Mouse (Mus musculus): ENCODE data around the gene Fchsd2. TPM values are rescaled to one million over a fixed set of nuclear protein-coding genes. Genes with fewer than 3 reads are reported as not detected.

Gene Fchsd2
- polyA plus RNA-seq, 2 experiments, result 3.1 to 3.3 TPM

DNA sequence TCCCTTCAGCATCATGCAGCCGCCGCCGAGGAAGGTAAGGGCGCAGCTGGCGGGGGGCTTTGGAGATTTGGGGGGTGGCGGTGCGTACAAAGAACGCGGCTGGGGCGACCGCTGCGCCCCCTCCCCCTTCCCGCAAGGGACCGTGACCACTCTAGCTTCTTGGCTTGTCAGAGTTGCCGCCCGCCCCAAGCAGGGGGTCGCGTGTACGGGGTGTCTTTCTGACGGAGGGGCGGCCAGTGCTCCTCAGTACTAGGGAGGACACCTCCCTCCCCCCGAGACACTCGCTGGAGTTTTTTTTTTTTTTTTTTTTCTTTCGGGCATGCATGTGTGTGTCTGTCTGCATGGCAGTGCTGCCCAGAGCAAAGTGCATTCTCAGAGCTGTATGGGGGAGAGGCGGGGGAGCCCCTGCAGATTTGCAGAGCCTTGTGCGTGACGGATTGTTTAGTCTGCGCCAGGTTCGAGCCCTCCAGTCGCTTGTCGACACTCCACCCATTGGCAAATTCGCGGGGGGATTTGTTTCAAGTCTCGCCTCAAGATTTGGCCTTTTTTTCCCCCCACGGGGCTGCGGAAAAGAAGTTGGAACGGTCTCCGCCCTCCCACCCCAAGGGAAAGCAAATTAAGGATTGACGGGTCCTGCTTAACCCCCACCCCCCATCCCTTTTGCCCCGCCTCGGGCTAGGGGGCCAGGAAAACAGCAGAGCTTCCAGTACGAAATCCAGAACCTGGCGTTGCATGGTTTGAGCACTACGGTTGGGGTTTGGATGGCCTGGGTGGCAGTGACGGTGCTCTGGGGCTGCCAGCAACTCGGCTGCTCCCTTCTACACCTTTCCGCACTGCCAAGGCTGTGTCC is 16.6 kb downstream of the Fchsd2 start:
- ATAC-seq (ENCODE audit: insufficient read depth) (no peak), DNase-seq (ENCODE audit: low read depth in 3 of 3, low spot score in 3 of 3) (no peak)
- H3K4me3 ChIP-seq (ENCODE audit: insufficient read depth in 1 of 2, low read depth in 2 of 2, low read length in 2 of 2), result peak overlapping the region; percentile 65 to 93
- no peaks in the 10 kb centered on the region for H3K27me3 ChIP-seq (ENCODE audit: control insufficient read depth, insufficient read depth, low read length)
- peak overlapping the region; percentile 56 for H3K9ac ChIP-seq (replicated peaks)
- H3K4me2 ChIP-seq (ENCODE audit: low read depth), result peak overlapping the region; percentile 80
- TF ChIP-seq EP300 (IDR thresholded peaks at IDR 0.05; ENCODE audit: low read depth) (no peak), CTCF (IDR thresholded peaks at IDR 0.05; ENCODE audit: low read depth) (no peak)
- peaks cover 0 to 17% of the 10 kb centered on the region in 2 experiments; a peak in 2 of 4 replicates for H3K4me1 ChIP-seq (replicated peaks; ENCODE audit: control insufficient read depth in 2 of 2, insufficient read depth in 2 of 2, low read length in 1 of 2)
- H3K9me3 ChIP-seq (ENCODE audit: control insufficient read depth, low read length), result no peaks in the 10 kb centered on the region
- no peak overlapping the region for H3K27ac ChIP-seq
- WGBS (ENCODE audit: insufficient replicate concordance), result under 1% methylated on average over 47 of the region's 47 CpGs
- no peaks in the 10 kb centered on the region for H3K36me3 ChIP-seq (replicated peaks; ENCODE audit: control insufficient read depth, insufficient read depth, low read depth)

- no peak for DNase-seq (ENCODE audit: low read depth in 3 of 3, low spot score in 3 of 3)
- Histone ChIP-seq H3K4me2 (ENCODE audit: low read depth) (peak overlapping the region; percentile 80), H3K27me3 (ENCODE audit: control insufficient read depth, insufficient read depth, low read length) (no peaks in the 10 kb centered on the region), H3K9me3 (ENCODE audit: control insufficient read depth, low read length) (no peaks in the 10 kb centered on the region), H3K4me1 (replicated peaks; ENCODE audit: control insufficient read depth in 2 of 2, insufficient read depth in 2 of 2, low read length in 1 of 2) (peaks cover 0 to 17% of the 10 kb centered on the region in 2 experiments; a peak in 2 of 4 replicates), H3K27ac (no peak overlapping the region), H3K4me3 (ENCODE audit: insufficient read depth in 1 of 2, low read depth in 2 of 2, low read length in 2 of 2) (peak overlapping the region; percentile 65 to 93), H3K9ac (replicated peaks) (peak overlapping the region; percentile 56; the same call in 1 of the 2 replicates), H3K36me3 (replicated peaks; ENCODE audit: control insufficient read depth, insufficient read depth, low read depth) (no peaks in the 10 kb centered on the region)
- 22% methylated on average over 8 of the region's 8 CpGs for WGBS (ENCODE audit: insufficient replicate concordance)
- TF ChIP-seq CTCF (IDR thresholded peaks at IDR 0.05; ENCODE audit: low read depth) (no peak), EP300 (IDR thresholded peaks at IDR 0.05; ENCODE audit: low read depth) (no peak)
- no peak for ATAC-seq (ENCODE audit: insufficient read depth)
Observed at GRCm38 (mm10) chr7:101109856-101110350, 17.2 kb downstream of the Fchsd2 start.

DNA sequence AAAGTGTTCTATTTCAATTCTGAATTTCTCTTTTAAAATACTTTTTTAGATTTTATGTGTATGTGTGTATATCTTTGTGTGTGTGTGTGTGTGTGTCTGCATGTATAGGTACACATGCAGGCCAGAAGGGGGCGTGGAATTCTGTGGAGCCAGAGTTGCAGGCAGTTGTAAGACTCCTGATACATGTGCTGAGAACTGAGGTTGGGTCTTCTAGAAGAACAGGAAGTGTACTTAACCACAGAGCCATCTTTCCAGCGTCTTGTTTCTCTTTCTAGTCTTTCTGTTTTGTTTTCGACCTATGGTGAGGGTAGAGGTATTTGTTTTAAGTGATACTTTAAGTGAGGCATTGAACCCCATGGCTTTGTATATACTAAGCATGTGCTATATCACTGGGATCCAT is 20.7 kb downstream of the Fchsd2 start:
- 43% methylated on average over 3 of the region's 3 CpGs for WGBS (ENCODE audit: insufficient replicate concordance)
- H3K4me2 ChIP-seq (ENCODE audit: low read depth), result no peak overlapping the region
- peaks cover 0 to 3% of the 10 kb centered on the region in 2 experiments; a peak in 1 of 4 replicates for H3K4me1 ChIP-seq (replicated peaks; ENCODE audit: control insufficient read depth in 2 of 2, insufficient read depth in 2 of 2, low read length in 1 of 2)
- DNase-seq (ENCODE audit: low read depth in 3 of 3, low spot score in 3 of 3), result no peak
- H3K27ac ChIP-seq, result no peak overlapping the region
- H3K27me3 ChIP-seq (ENCODE audit: control insufficient read depth, insufficient read depth, low read length), result no peaks in the 10 kb centered on the region
- no peaks in the 10 kb centered on the region; the same call in 1 of the 2 replicates for H3K36me3 ChIP-seq (replicated peaks; ENCODE audit: control insufficient read depth, insufficient read depth, low read depth)
- no peak for ATAC-seq (ENCODE audit: insufficient read depth)
- H3K4me3 ChIP-seq (ENCODE audit: insufficient read depth in 1 of 2, low read depth in 2 of 2, low read length in 2 of 2), result no peak overlapping the region
- no peaks in the 10 kb centered on the region for H3K9me3 ChIP-seq (ENCODE audit: control insufficient read depth, low read length)
- TF ChIP-seq CTCF (IDR thresholded peaks at IDR 0.05; ENCODE audit: low read depth), result no peak
- no peak for TF ChIP-seq EP300 (IDR thresholded peaks at IDR 0.05; ENCODE audit: low read depth)
- H3K9ac ChIP-seq (replicated peaks), result no peak overlapping the region

GRCm38 (mm10) chr7:101114328-101114727 is 21.7 kb downstream of the Fchsd2 start:
- Histone ChIP-seq H3K4me1 (replicated peaks; ENCODE audit: control insufficient read depth in 2 of 2, insufficient read depth in 2 of 2, low read length in 1 of 2) (peaks cover 0 to 3% of the 10 kb centered on the region in 2 experiments; a peak in 1 of 4 replicates), H3K4me3 (ENCODE audit: insufficient read depth in 1 of 2, low read depth in 2 of 2, low read length in 2 of 2) (no peak overlapping the region), H3K27ac (no peak overlapping the region), H3K9me3 (ENCODE audit: control insufficient read depth, low read length) (no peaks in the 10 kb centered on the region), H3K4me2 (ENCODE audit: low read depth) (no peak overlapping the region), H3K27me3 (ENCODE audit: control insufficient read depth, insufficient read depth, low read length) (no peaks in the 10 kb centered on the region), H3K36me3 (replicated peaks; ENCODE audit: control insufficient read depth, insufficient read depth, low read depth) (no peaks in the 10 kb centered on the region; the same call in 1 of the 2 replicates), H3K9ac (replicated peaks) (no peak overlapping the region)
- WGBS (ENCODE audit: insufficient replicate concordance), result 36% methylated on average over 1 of the region's 1 CpGs
- DNase-seq (ENCODE audit: low read depth in 3 of 3, low spot score in 3 of 3), result no peak
- ATAC-seq (ENCODE audit: insufficient read depth), result no peak
- TF ChIP-seq EP300 (IDR thresholded peaks at IDR 0.05; ENCODE audit: low read depth) (no peak), CTCF (IDR thresholded peaks at IDR 0.05; ENCODE audit: low read depth) (no peak)

- Histone ChIP-seq H3K4me1 (replicated peaks; ENCODE audit: control insufficient read depth in 2 of 2, insufficient read depth in 2 of 2, low read length in 1 of 2) (no peaks in the 10 kb centered on the region), H3K4me2 (ENCODE audit: low read depth) (no peak overlapping the region), H3K36me3 (replicated peaks; ENCODE audit: control insufficient read depth, insufficient read depth, low read depth) (no peaks in the 10 kb centered on the region; the same call in 1 of the 2 replicates), H3K4me3 (ENCODE audit: insufficient read depth in 1 of 2, low read depth in 2 of 2, low read length in 2 of 2) (no peak overlapping the region), H3K9me3 (ENCODE audit: control insufficient read depth, low read length) (no peaks in the 10 kb centered on the region), H3K27ac (no peak overlapping the region), H3K27me3 (ENCODE audit: control insufficient read depth, insufficient read depth, low read length) (no peaks in the 10 kb centered on the region), H3K9ac (replicated peaks) (no peak overlapping the region)
- ATAC-seq (ENCODE audit: insufficient read depth), result no peak
- 77% methylated on average over 7 of the region's 7 CpGs for WGBS (ENCODE audit: insufficient replicate concordance)
- no peak for DNase-seq (ENCODE audit: low read depth in 3 of 3, low spot score in 3 of 3)
- TF ChIP-seq CTCF (IDR thresholded peaks at IDR 0.05; ENCODE audit: low read depth) (no peak), EP300 (IDR thresholded peaks at IDR 0.05; ENCODE audit: low read depth) (no peak)
Observed at GRCm38 (mm10) chr7:101119391-101119790, 26.7 kb downstream of the Fchsd2 start.
